Mouse (Mus musculus) MEL (cell line): ENCODE results near the gene Mxra7. TPM values are rescaled to one million over a fixed set of nuclear protein-coding genes. Genes with fewer than 3 reads are reported as not detected.
A peak's percentile ranks its signal among the peaks of the same experiment; 100 is the strongest.

Experiments
- DNase-seq: peaks from one replicate; pipeline ENCODE4 v3.0.0; 2011; ENCODE audit warnings: low read depth, low spot score
- H3K27ac ChIP-seq: 2 replicates; pipeline ENCODE4 v1.5.1; 2012; ENCODE audit warnings: low read depth, mild to moderate bottlenecking, control low read depth, low read length, moderate library complexity; ENCODE audit not compliant: control insufficient read depth
- H3K27me3 ChIP-seq, 2 experiments: fragments of 150-350 bp in 1 of 2; sonication (generic) in 1 of 2; 2 replicates each; pipeline ENCODE4 v1.6.1; 2012; ENCODE audit warnings: low read length in 2 of 2, mild to moderate bottlenecking in 2 of 2, improper control_type of control experiment in 1 of 2, moderate library complexity in 1 of 2; ENCODE audit not compliant: insufficient read depth in 2 of 2, control insufficient read depth in 1 of 2
- H3K36me3 ChIP-seq, 2 experiments: 2 replicates each; pipeline ENCODE4 v1.6.1; 2012 to 2014; ENCODE audit warnings: low read length in 2 of 2, improper control_type of control experiment in 1 of 2, inconsistent platforms in 1 of 2, mild to moderate bottlenecking in 1 of 2; ENCODE audit not compliant: insufficient read depth in 2 of 2, control insufficient read depth in 1 of 2
- H3K4me1 ChIP-seq, 2 experiments: fragments of 150-350 bp in 1 of 2; sonication (generic) in 1 of 2; 2 replicates each; pipeline ENCODE4 v1.6.1; 2012; ENCODE audit warnings: low read length in 2 of 2, improper control_type of control experiment in 1 of 2, mild to moderate bottlenecking in 1 of 2; ENCODE audit not compliant: insufficient read depth in 2 of 2, control insufficient read depth in 1 of 2
- H3K4me3 ChIP-seq, 2 experiments: fragments of 150-350 bp in 1 of 2; sonication (generic) in 1 of 2; 2 replicates each; pipeline ENCODE4 v1.5.1; 2012; ENCODE audit warnings: low read depth in 2 of 2, low read length in 2 of 2, mild to moderate bottlenecking in 2 of 2, moderate library complexity in 2 of 2, control low read depth in 1 of 2, improper control_type of control experiment in 1 of 2; ENCODE audit not compliant: control insufficient read depth in 1 of 2, insufficient read depth in 1 of 2
- H3K79me2 ChIP-seq: 2 replicates; pipeline ENCODE4 v1.6.1; 2012; ENCODE audit warnings: mild to moderate bottlenecking, low read length, moderate library complexity; ENCODE audit not compliant: control insufficient read depth, poor library complexity, insufficient read depth
- H3K9ac ChIP-seq: 2 replicates; pipeline ENCODE4 v1.6.1; 2012; ENCODE audit warnings: low read depth, mild to moderate bottlenecking, control low read depth, low read length, moderate library complexity; ENCODE audit not compliant: control insufficient read depth, poor library complexity, severe bottlenecking
- H3K9me3 ChIP-seq: fragments of 150-350 bp; sonication (generic); replicated peaks from 2 replicates; pipeline ENCODE4 v1.6.1; 2012; ENCODE audit warnings: mild to moderate bottlenecking, low read length, improper control_type of control experiment, moderate library complexity; ENCODE audit not compliant: insufficient read depth
- CTCF ChIP-seq, 3 experiments: IDR thresholded peaks in 2 of 3; conservative IDR thresholded peaks in 1 of 3; 2 replicates each; pipeline ENCODE4 v1.5.1; 2011 to 2012; ENCODE audit warnings: low read length in 3 of 3, low read depth in 2 of 3, mild to moderate bottlenecking in 2 of 3, improper control_type of control experiment in 1 of 3, inconsistent platforms in 1 of 3, mixed read lengths in 1 of 3, moderate library complexity in 1 of 3; ENCODE audit not compliant: control insufficient read depth in 1 of 3, insufficient read depth in 1 of 3, poor library complexity in 1 of 3, severe bottlenecking in 1 of 3
- ELF1 ChIP-seq: IDR thresholded peaks from 2 replicates; pipeline ENCODE4 v1.6.1; 2014; ENCODE audit warnings: low read depth, mild to moderate bottlenecking, inconsistent platforms, low read length, improper control_type of control experiment, moderate library complexity
- GABPA ChIP-seq: IDR thresholded peaks from 2 replicates; pipeline ENCODE4 v1.6.1; 2012; ENCODE audit warnings: low read depth, mild to moderate bottlenecking, inconsistent platforms, low read length, improper control_type of control experiment, moderate library complexity
- GATA1 ChIP-seq: IDR thresholded peaks from 2 replicates; pipeline ENCODE4 v1.6.1; 2011; ENCODE audit warnings: low read depth, low read length, improper control_type of control experiment
- JUND ChIP-seq: IDR thresholded peaks from 2 replicates; pipeline ENCODE4 v1.6.1; 2011; ENCODE audit warnings: low read depth, mild to moderate bottlenecking, improper control_type of control experiment, low read length
- MAFK ChIP-seq: IDR thresholded peaks from 2 replicates; pipeline ENCODE4 v1.6.1; 2011; ENCODE audit warnings: low read depth, mild to moderate bottlenecking, low read length, improper control_type of control experiment, borderline replicate concordance
- MAX ChIP-seq: IDR thresholded peaks from 2 replicates; pipeline ENCODE4 v1.6.1; 2011; ENCODE audit warnings: low read length, improper control_type of control experiment
- MYB ChIP-seq: IDR thresholded peaks from 2 replicates; pipeline ENCODE4 v1.6.1; 2011; ENCODE audit warnings: mild to moderate bottlenecking, low read depth, low read length, improper control_type of control experiment
- MYC ChIP-seq: IDR thresholded peaks from 2 replicates; pipeline ENCODE4 v1.6.1; 2011; ENCODE audit warnings: low read depth, mild to moderate bottlenecking, low read length, improper control_type of control experiment, moderate library complexity
- NELFE ChIP-seq: IDR thresholded peaks from 2 replicates; pipeline ENCODE4 v1.6.1; 2011; ENCODE audit warnings: low read depth, low read length, improper control_type of control experiment
- NRF1 ChIP-seq: IDR thresholded peaks from 2 replicates; pipeline ENCODE4 v1.6.1; 2014; ENCODE audit warnings: low read depth, mild to moderate bottlenecking, inconsistent platforms, low read length, improper control_type of control experiment, moderate library complexity; ENCODE audit not compliant: poor library complexity, insufficient read depth, severe bottlenecking
- POLR2A ChIP-seq, 2 experiments: IDR thresholded peaks; 2 replicates each; pipeline ENCODE4 v1.6.1; 2011 to 2012; ENCODE audit warnings: low read length in 2 of 2, mild to moderate bottlenecking in 2 of 2, control low read depth in 1 of 2, improper control_type of control experiment in 1 of 2, low read depth in 1 of 2, moderate library complexity in 1 of 2; ENCODE audit not compliant: control insufficient read depth in 1 of 2, insufficient read depth in 1 of 2, poor library complexity in 1 of 2
- POLR2AphosphoS2 ChIP-seq: IDR thresholded peaks from 2 replicates; pipeline ENCODE4 v1.6.1; 2011; ENCODE audit warnings: low read length, improper control_type of control experiment
- POLR2AphosphoS5 ChIP-seq: IDR thresholded peaks from 2 replicates; pipeline ENCODE4 v1.6.1; 2012; ENCODE audit warnings: low read depth, borderline replicate concordance, mild to moderate bottlenecking, inconsistent platforms, low read length, moderate library complexity, mixed read lengths
- TAL1 ChIP-seq: IDR thresholded peaks from 2 replicates; pipeline ENCODE4 v1.6.1; 2012; ENCODE audit warnings: mild to moderate bottlenecking, inconsistent platforms, low read length, moderate library complexity, mixed read lengths
- TCF12 ChIP-seq: IDR thresholded peaks from 2 replicates; pipeline ENCODE4 v1.6.1; 2014; ENCODE audit warnings: low read depth, mild to moderate bottlenecking, inconsistent platforms, low read length, improper control_type of control experiment, moderate library complexity
- polyA plus RNA-seq, 2 experiments: library from polyadenylated mRNA; stranded (reverse) in 1 of 2; unstranded in 1 of 2; fragments of >175 nt in 1 of 2; fragments of >200 nt in 1 of 2; gene quantifications; 2 replicates each; pipeline versions ENCODE4 v1.2.1 to v1.2.4; 2012; ENCODE audit warnings: low replicate concordance in 2 of 2, low read depth in 1 of 2; ENCODE audit not compliant: insufficient read length in 2 of 2, insufficient read depth in 1 of 2, missing spikeins in 1 of 2
- total RNA-seq: library from RNA; depleted of rRNA; stranded (reverse); fragments of 300-350 nt; gene quantifications from 2 replicates; pipeline ENCODE4 v1.2.3, GENCODE M21; 2012; rRNA removed

Mxra7 gene
- total RNA-seq (2.7 and 2.9 TPM in 2 replicates), polyA plus RNA-seq (1 to 10 TPM in 1 of 2 experiments, not detected in 1; 9.3 TPM)

DNA sequence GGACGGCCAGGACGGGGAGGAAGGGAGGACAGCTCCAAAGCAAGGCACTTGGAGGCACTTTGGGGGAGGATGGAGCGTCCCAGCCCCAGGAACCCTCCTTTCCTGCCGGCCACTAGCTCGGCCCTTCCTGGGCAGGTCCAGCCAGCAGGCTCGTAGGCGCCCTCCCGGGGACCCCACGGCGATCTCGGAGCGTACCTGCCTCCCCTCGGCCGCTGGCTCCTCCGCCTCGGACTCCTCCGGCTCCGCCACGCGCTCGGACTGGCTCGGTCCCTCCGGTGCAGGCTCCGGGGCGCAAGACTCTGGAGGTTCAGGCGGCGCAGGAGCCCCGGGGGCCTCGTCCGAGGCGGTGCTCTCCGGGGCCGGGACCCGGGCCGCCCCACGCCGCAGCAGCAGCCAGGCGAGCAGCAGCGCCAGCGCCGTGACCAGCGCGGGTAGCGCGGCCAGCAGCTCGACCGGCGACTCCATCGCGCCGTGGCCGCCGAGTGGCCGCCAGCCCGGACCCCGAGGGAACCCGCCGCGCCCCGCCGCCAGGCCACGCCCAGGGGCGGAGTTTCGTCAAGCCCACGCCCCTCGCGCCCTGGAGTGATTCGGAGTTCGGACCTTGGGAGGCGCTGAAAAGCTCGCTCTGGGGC is at the start of gene Mxra7:
Gene Mxra7 (minus strand): TSS at position 513 of the 632 bp plus-strand sequence.
- no peak within 1 kb of the TSS for H3K27ac ChIP-seq
- TF ChIP-seq JUND (no peak), POLR2AphosphoS5 (no peak), POLR2A (IDR thresholded peaks at IDR 0.05; ENCODE audit: control insufficient read depth in 1 of 2, insufficient read depth in 1 of 2, low read depth in 1 of 2, low read length in 2 of 2, poor library complexity in 1 of 2) (peak in 1 of 2 experiments; percentile 47; a peak in 1 of 4 replicates), POLR2AphosphoS2 (no peak)
- TF ChIP-seq, all 39 proteins: peak for 1
- H3K4me1 ChIP-seq, result peaks cover 0 to 7% of the 10 kb centered on the region in 2 experiments; a peak in 2 of 4 replicates
- peak; percentile 52 for DNase-seq
- H3K9me3 ChIP-seq, result no peaks in the 10 kb centered on the region
- no peaks in the 10 kb centered on the region for H3K36me3 ChIP-seq
- H3K4me3 ChIP-seq, result peak within 1 kb of the TSS; percentile 45 to 75
- no peaks in the 10 kb centered on the region; a peak in 1 of 4 replicates for H3K27me3 ChIP-seq
- peak within 1 kb of the TSS; percentile 66 for H3K9ac ChIP-seq
- no peaks in the 10 kb centered on the region for H3K79me2 ChIP-seq

GRCm38 (mm10) chr11:116873987-116874386 is 46.1 kb upstream of the Mxra7 start:
- Histone ChIP-seq H3K27me3 (no peaks in the 10 kb centered on the region), H3K36me3 (no peaks in the 10 kb centered on the region), H3K9ac (no peak overlapping the region), H3K79me2 (no peaks in the 10 kb centered on the region), H3K27ac (no peak overlapping the region), H3K4me3 (no peak overlapping the region), H3K9me3 (no peaks in the 10 kb centered on the region), H3K4me1 (no peaks in the 10 kb centered on the region)
- TF ChIP-seq MAX, result no peak
- no peak for TF ChIP-seq MYC
- TF ChIP-seq CTCF (IDR thresholded peaks at IDR 0.05 in 2 of 3, conservative IDR thresholded peaks at IDR 0.05 in 1 of 3; ENCODE audit: control insufficient read depth in 1 of 3, insufficient read depth in 1 of 3, low read depth in 2 of 3, low read length in 3 of 3, poor library complexity in 1 of 3, severe bottlenecking in 1 of 3), result no peak
- TF ChIP-seq ELF1, result no peak
- TF ChIP-seq GATA1, result no peak
- no peak for TF ChIP-seq NELFE
- no peak for TF ChIP-seq POLR2A (IDR thresholded peaks at IDR 0.05; ENCODE audit: control insufficient read depth in 1 of 2, insufficient read depth in 1 of 2, low read depth in 1 of 2, low read length in 2 of 2, poor library complexity in 1 of 2)
- TF ChIP-seq TAL1, result no peak
- no peak for TF ChIP-seq MAFK
- no peak for TF ChIP-seq NRF1
- no peak for DNase-seq

- DNase-seq, result no peak
- Histone ChIP-seq H3K27me3 (no peaks in the 10 kb centered on the region), H3K27ac (no peak overlapping the region), H3K4me3 (no peak overlapping the region), H3K9me3 (no peaks in the 10 kb centered on the region), H3K36me3 (no peaks in the 10 kb centered on the region), H3K9ac (no peak overlapping the region), H3K79me2 (no peaks in the 10 kb centered on the region), H3K4me1 (no peaks in the 10 kb centered on the region)
- no peak for TF ChIP-seq MYB
- TF ChIP-seq TCF12, result no peak
- TF ChIP-seq GABPA, result no peak
- TF ChIP-seq MAX, result no peak
Measured at GRCm38 (mm10) chr11:116871538-116871937, 43.7 kb upstream of the Mxra7 start.
